ENCODE assay signal across 1 mouse cellular context in the genomic region with DNA sequence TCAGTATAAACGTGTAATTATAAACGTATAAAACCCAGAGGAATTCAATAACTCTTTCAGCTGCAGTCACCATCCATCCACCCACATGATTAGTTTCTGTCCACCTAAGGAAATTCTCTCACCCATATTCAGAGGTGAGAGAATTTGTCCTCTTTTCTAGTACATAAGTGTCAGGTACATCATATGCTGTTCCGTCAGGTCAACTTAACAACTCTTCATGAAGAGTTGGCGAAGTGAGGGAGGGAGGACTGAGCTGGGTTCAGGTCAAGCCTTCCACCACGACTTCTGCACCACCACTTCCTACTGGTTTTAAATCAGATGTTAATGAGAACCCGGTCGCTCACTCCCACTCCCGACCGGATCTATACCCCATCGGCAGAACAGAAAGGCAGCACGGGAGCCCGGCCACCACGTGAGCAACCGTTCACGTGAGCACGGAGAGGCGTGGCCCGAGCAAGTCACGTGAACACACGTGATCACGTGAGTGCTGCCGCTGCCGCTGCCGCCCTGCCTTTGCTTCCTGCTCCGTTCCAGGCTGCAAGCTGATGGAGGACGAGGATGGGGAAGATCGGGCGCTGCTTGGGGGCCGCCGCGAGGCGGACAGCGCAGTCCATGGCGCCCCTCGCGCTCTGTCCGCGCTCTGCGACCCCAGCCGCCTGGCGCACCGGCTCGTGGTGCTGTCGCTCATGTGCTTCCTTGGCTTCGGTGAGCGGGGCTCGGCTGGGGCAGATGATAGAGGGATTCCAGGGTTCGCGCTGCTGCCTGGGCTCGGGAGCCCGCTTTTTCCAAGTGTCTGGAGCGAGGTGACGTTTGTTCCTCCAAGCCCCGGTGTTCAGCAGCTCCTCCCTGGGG.
TF ChIP-seq lines count a peak whose summit lies in the region.

Gene Mfsd1, plus strand, starts transcription at position 469 of the 852 bp plus-strand sequence.

TF ChIP-seq in MEL, 35 proteins besides CTCF, POLR2A, EP300 and RAD21 (continued from another document):
- TF ChIP-seq MYC (IDR thresholded peaks at IDR 0.05; ENCODE audit: low read depth, low read length) = peak; percentile 62; the same call in 1 of the 2 replicates
- peak; percentile 100 for TF ChIP-seq SIN3A (IDR thresholded peaks at IDR 0.05; ENCODE audit: low read length)
- peak; percentile 64; the same call in 1 of the 2 replicates for TF ChIP-seq NELFE (IDR thresholded peaks at IDR 0.05; ENCODE audit: low read depth, low read length)
- no peak; the same call in 1 of the 2 replicates for TF ChIP-seq KAT2A (conservative IDR thresholded peaks at IDR 0.05; ENCODE audit: low read depth, low read length)
- TF ChIP-seq ZKSCAN1 (IDR thresholded peaks at IDR 0.05; ENCODE audit: low read depth, low read length) = no peak
- TF ChIP-seq E2F4 (IDR thresholded peaks at IDR 0.05; ENCODE audit: borderline replicate concordance, low read depth, low read length) = no peak
- no peak for TF ChIP-seq JUND (IDR thresholded peaks at IDR 0.05; ENCODE audit: low read depth, low read length)
- TF ChIP-seq CHD1 (IDR thresholded peaks at IDR 0.05; ENCODE audit: low read depth, low read length) = no peak
- no peak for TF ChIP-seq ZC3H11A (IDR thresholded peaks at IDR 0.05; ENCODE audit: low read depth, low read length)
- TF ChIP-seq GATA1 (IDR thresholded peaks at IDR 0.05; ENCODE audit: low read depth, low read length) = no peak
- TF ChIP-seq BHLHE40 (IDR thresholded peaks at IDR 0.05; ENCODE audit: borderline replicate concordance, low read depth, low read length) = peak; percentile 98
- TF ChIP-seq POLR2AphosphoS2 (IDR thresholded peaks at IDR 0.05; ENCODE audit: low read length) = 0 out of 2 replicates have a peak, but pooled peaks have one; percentile 42
- TF ChIP-seq USF1 (IDR thresholded peaks at IDR 0.05; ENCODE audit: low read depth, low read length) = peak; percentile 100
- TF ChIP-seq NRF1 (IDR thresholded peaks at IDR 0.05; ENCODE audit: insufficient read depth, low read depth, low read length, poor library complexity, severe bottlenecking) = no peak; the same call in 1 of the 2 replicates
- no peak for TF ChIP-seq CHD2 (IDR thresholded peaks at IDR 0.05; ENCODE audit: low read length)
- no peak; the same call in 1 of the 2 replicates for TF ChIP-seq MAZ (IDR thresholded peaks at IDR 0.05; ENCODE audit: low read depth, low read length)
- TF ChIP-seq MAFK (IDR thresholded peaks at IDR 0.05; ENCODE audit: borderline replicate concordance, low read depth, low read length) = no peak
